In the genomic region with DNA sequence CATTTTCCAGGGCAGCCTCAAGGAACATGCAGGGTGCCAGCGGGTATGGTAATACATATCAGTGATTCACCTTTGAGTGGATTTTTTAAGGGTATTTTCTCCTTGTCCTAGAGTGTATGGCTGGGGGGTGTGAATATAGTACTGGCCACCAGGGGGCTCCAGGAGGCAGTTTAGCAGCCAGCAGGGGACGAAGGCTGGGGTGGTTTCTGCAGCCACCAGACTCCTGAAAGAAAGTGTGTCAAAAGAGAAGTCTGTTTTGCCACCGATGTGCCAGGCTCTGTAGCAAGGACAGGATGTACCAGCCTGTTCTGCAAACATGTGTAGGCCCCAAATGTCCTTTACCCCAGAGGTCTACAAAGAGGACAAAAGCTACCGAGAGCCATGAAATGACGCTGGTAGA, we compare ENCODE assay signal across 8 mouse cellular contexts. TPM values are rescaled to one million over a fixed set of nuclear protein-coding genes. Genes with fewer than 3 reads are reported as not detected.
A peak's percentile ranks its signal among the peaks of the same experiment; 100 is the strongest.
DNase-seq lines count a peak whose midpoint lies in the region; ATAC-seq lines count a peak whose summit lies in the region.

No protein-coding gene starts in this region.

- no peak overlapping the region for H3K4me2 ChIP-seq in neural tube, embryonic 15.5 days
- no peak overlapping the region for H3K4me2 ChIP-seq in hindbrain, embryonic 16.5 days (ENCODE audit: low read length)
- no peak overlapping the region for H3K4me2 ChIP-seq in midbrain, embryonic 13.5 days (replicated peaks)
- no peak overlapping the region for H3K4me2 ChIP-seq in stomach, embryonic 16.5 days (ENCODE audit: low read depth, low read length)

- H3K4me1 ChIP-seq in neural tube, embryonic 15.5 days = peaks cover 31% of the 10 kb centered on the region
- H3K4me1 ChIP-seq in hindbrain, embryonic 16.5 days (ENCODE audit: control insufficient read depth, insufficient read depth, low read depth, low read length) = peaks cover 11% of the 10 kb centered on the region
- peaks cover 38% of the 10 kb centered on the region for H3K4me1 ChIP-seq in midbrain, embryonic 13.5 days (replicated peaks)
- peaks cover 56% of the 10 kb centered on the region for H3K4me1 ChIP-seq in stomach, embryonic 16.5 days (ENCODE audit: control insufficient read depth, insufficient read depth, low read length)

- no peaks in the 10 kb centered on the region for H3K27me3 ChIP-seq in neural tube, embryonic 15.5 days (replicated peaks)
- no peaks in the 10 kb centered on the region for H3K27me3 ChIP-seq in hindbrain, embryonic 16.5 days (replicated peaks; ENCODE audit: control insufficient read depth, insufficient read depth, low read length)
- 0 out of 2 replicates have a peak, but pooled peaks cover 4% of the 10 kb centered on the region for H3K27me3 ChIP-seq in midbrain, embryonic 13.5 days
- no peaks in the 10 kb centered on the region for H3K27me3 ChIP-seq in stomach, embryonic 16.5 days (ENCODE audit: control insufficient read depth, insufficient read depth, low read length)

- no peak overlapping the region for H3K4me3 ChIP-seq in neural tube, embryonic 15.5 days (replicated peaks)
- H3K4me3 ChIP-seq in hindbrain, embryonic 16.5 days (ENCODE audit: low read length) = no peak overlapping the region
- no peak overlapping the region for H3K4me3 ChIP-seq in midbrain, embryonic 13.5 days (replicated peaks)
- H3K4me3 ChIP-seq in stomach, embryonic 16.5 days (replicated peaks; ENCODE audit: low read length) = no peak overlapping the region

- ATAC-seq in neural tube, embryonic 15.5 days (ENCODE audit: low FRiP score) = no peak
- peak; percentile 53; the same call in 1 of the 2 replicates for ATAC-seq in hindbrain, embryonic 16.5 days
- 0 out of 2 replicates have a peak, but pooled peaks have one; percentile 27 for ATAC-seq in midbrain, embryonic 13.5 days
- ATAC-seq in stomach, embryonic 16.5 days (ENCODE audit: insufficient read depth, low FRiP score) = 0 out of 2 replicates have a peak, but pooled peaks have one; percentile 23

- no peaks in the 10 kb centered on the region for H3K9me3 ChIP-seq in neural tube, embryonic 15.5 days (replicated peaks)
- H3K9me3 ChIP-seq in hindbrain, embryonic 16.5 days (ENCODE audit: control insufficient read depth, low read length) = no peaks in the 10 kb centered on the region
- no peaks in the 10 kb centered on the region for H3K9me3 ChIP-seq in midbrain, embryonic 13.5 days
- no peaks in the 10 kb centered on the region for H3K9me3 ChIP-seq in stomach, embryonic 16.5 days (replicated peaks; ENCODE audit: control insufficient read depth, low read length)

- H3K9ac ChIP-seq in neural tube, embryonic 15.5 days (replicated peaks) = no peak overlapping the region
- no peak overlapping the region for H3K9ac ChIP-seq in hindbrain, embryonic 16.5 days (ENCODE audit: low read depth, low read length)
- no peak overlapping the region for H3K9ac ChIP-seq in midbrain, embryonic 13.5 days (replicated peaks)
- 0 out of 2 replicates have a peak overlapping the region, but pooled peaks have one; percentile 38 for H3K9ac ChIP-seq in stomach, embryonic 16.5 days (ENCODE audit: low read length)

- no peaks in the 10 kb centered on the region for H3K36me3 ChIP-seq in neural tube, embryonic 15.5 days
- H3K36me3 ChIP-seq in hindbrain, embryonic 16.5 days (ENCODE audit: control insufficient read depth, insufficient read depth, low read length) = no peaks in the 10 kb centered on the region
- H3K36me3 ChIP-seq in midbrain, embryonic 13.5 days = no peaks in the 10 kb centered on the region
- peaks cover 3% of the 10 kb centered on the region; the same call in 1 of the 2 replicates for H3K36me3 ChIP-seq in stomach, embryonic 16.5 days (ENCODE audit: control insufficient read depth, insufficient read depth, low read length)

- WGBS in neural tube, embryonic 15.5 days = 42% methylated on average over 5 of the region's 5 CpGs
- WGBS in hindbrain, embryonic 16.5 days = 36% methylated on average over 5 of the region's 5 CpGs
- 43% methylated on average over 5 of the region's 5 CpGs for WGBS in midbrain, embryonic 13.5 days
- WGBS in stomach, embryonic 16.5 days = 37% methylated on average over 5 of the region's 5 CpGs

- H3K27ac ChIP-seq in neural tube, embryonic 15.5 days (replicated peaks) = no peak overlapping the region
- H3K27ac ChIP-seq in hindbrain, embryonic 16.5 days (ENCODE audit: low read depth, low read length) = no peak overlapping the region
- no peak overlapping the region for H3K27ac ChIP-seq in midbrain, embryonic 13.5 days
- peak overlapping the region; percentile 41; the same call in 1 of the 2 replicates for H3K27ac ChIP-seq in stomach, embryonic 16.5 days (ENCODE audit: low read length)

- DNase-seq in neural tube, embryonic 10.5 days (ENCODE audit: extremely low spot score, low spot score) = peak; percentile 78
- DNase-seq in cerebellum, postnatal 4 days (ENCODE audit: low spot score in 2 of 2) = peak; percentile 73 to 80
- DNase-seq in gastrocnemius, adult 18-20 months (ENCODE audit: low spot score) = peak; percentile 79
- peak; percentile 49 to 76 for DNase-seq in left cerebral cortex, adult 8-10 months (ENCODE audit: low spot score in 2 of 2)

RNA-seq across cellular contexts. Expression of gene Parva, which starts 42.5 kb away (rescaled TPM):
- polyA plus RNA-seq in neural tube, embryonic 15.5 days (2015; fragmentation: Nextera tagmentation; extraction: Ambion mirVana) = 23.7 and 33.5 TPM in 2 replicates
- total RNA-seq in gastrocnemius, adult 18-20 months (2021) = 10 to 100 TPM; 10.1 to 13.3 TPM
- 28.5 and 34.3 TPM in 2 replicates for polyA plus RNA-seq in hindbrain, embryonic 16.5 days (2015; fragmentation: Nextera tagmentation; extraction: Ambion mirVana)
- 10 to 100 TPM; 46.7 to 58.2 (median 53.1) TPM for total RNA-seq in left cerebral cortex, adult 8-10 months (2022)
- 29.3 and 30.3 TPM in 2 replicates for polyA plus RNA-seq in midbrain, embryonic 13.5 days (2015; fragmentation: Nextera tagmentation; extraction: Ambion mirVana)
- polyA plus RNA-seq in stomach, embryonic 16.5 days (2015; fragmentation: Nextera tagmentation; extraction: Ambion mirVana) = 132 and 141 TPM in 2 replicates
